Mouse (Mus musculus): ENCODE results near the gene Rpl18a.

The Rpl18a gene

GRCm38 (mm10) chr8:70856541-70857197 is 40.5 kb downstream of the Rpl18a start:
- peak; percentile 86 for DNase-seq (ENCODE audit: low read depth, low spot score)

- no peak for DNase-seq (ENCODE audit: low read depth, low spot score)
Measured at GRCm38 (mm10) chr8:70856028-70856427, 41.2 kb downstream of the Rpl18a start.

GRCm38 (mm10) chr8:70853863-70854262 is 43.3 kb downstream of the Rpl18a start:
- DNase-seq (ENCODE audit: low read depth, low spot score) = peak; percentile 55

GRCm38 (mm10) chr8:70852595-70853231 is 44.5 kb downstream of the Rpl18a start:
- DNase-seq (ENCODE audit: low read depth, low spot score) = no peak

- DNase-seq (ENCODE audit: low read depth, low spot score) = no peak
Measured at GRCm38 (mm10) chr8:70851837-70852236, 45.4 kb downstream of the Rpl18a start.

- no peak for DNase-seq (ENCODE audit: low read depth, low spot score)
Measured at GRCm38 (mm10) chr8:70850947-70851346, 46.3 kb downstream of the Rpl18a start.

- no peak for DNase-seq (ENCODE audit: low read depth, low spot score)
Measured at GRCm38 (mm10) chr8:70850132-70850845, 46.9 kb downstream of the Rpl18a start.

GRCm38 (mm10) chr8:70849333-70849990 is 47.8 kb downstream of the Rpl18a start:
- DNase-seq (ENCODE audit: low read depth, low spot score) = no peak

GRCm38 (mm10) chr8:70846371-70847154 is 50.6 kb downstream of the Rpl18a start:
- peak; percentile 84 for DNase-seq (ENCODE audit: low read depth, low spot score)

GRCm38 (mm10) chr8:70845108-70845507 is 52.1 kb downstream of the Rpl18a start:
- DNase-seq (ENCODE audit: low read depth, low spot score) = no peak
